Mouse (Mus musculus) embryonic fibroblast, embryonic 13.5 days (primary cell): ENCODE results near the gene Cped1.

Experiments
- CTCF ChIP-seq: IDR thresholded peaks from 2 replicates; pipeline ENCODE4 v1.5.1; 2011; ENCODE audit warnings: mild to moderate bottlenecking, control low read depth, low read length, moderate library complexity, borderline replicate concordance; ENCODE audit not compliant: insufficient read depth
- POLR2A ChIP-seq: IDR thresholded peaks from 2 replicates; pipeline ENCODE4 v1.6.1; 2011; ENCODE audit warnings: low read depth, mild to moderate bottlenecking, control low read depth, low read length, moderate library complexity

DNA sequence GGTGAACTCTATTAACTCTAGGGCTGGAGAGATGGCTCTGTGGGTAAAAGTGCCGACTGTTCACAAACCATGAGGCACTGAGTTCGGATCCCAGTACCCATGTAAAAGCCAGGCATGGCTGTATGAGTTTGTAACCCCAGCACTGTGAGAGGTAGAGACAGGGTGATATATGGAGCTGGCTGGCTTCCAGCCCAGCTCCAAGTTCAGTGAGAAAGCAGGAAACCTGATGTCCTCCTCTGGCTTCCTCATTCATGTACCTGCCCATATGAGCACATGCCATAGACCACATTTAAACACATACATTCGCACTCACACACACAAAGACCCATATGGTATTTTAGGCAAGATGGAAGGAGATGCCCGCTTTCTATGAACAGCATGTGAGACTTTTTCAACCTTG is 296.7 kb downstream of the Cped1 start:
- TF ChIP-seq CTCF (no peak), POLR2A (no peak)
